Comparison of ENCODE assay signal across 9 mouse cellular contexts in genomic region chr1:180302253-180303120, GRCm38 (mm10). TPM values are rescaled to one million over a fixed set of nuclear protein-coding genes. Genes with fewer than 3 reads are reported as not detected.
DNase-seq lines count a peak whose midpoint lies in the region; ATAC-seq lines count a peak whose summit lies in the region.
"Had no signal": no experiment of that assay in that cellular context is flagged by ENCODE, and none has a peak within 500 bp of the region (broad histone marks: within the 10 kb centered on the region; RNA-seq: fewer than 3 reads in every experiment).

No protein-coding gene starts in this region.

- peaks cover 6% of the 10 kb centered on the region for H3K27me3 ChIP-seq in hindbrain, embryonic 10.5 days (ENCODE audit: insufficient read depth, poor library complexity, severe bottlenecking)
- no peaks in the 10 kb centered on the region for H3K27me3 ChIP-seq in hindbrain, embryonic 11.5 days (ENCODE audit: control insufficient read depth, insufficient read depth, low read length)
- H3K27me3 ChIP-seq in heart, embryonic 12.5 days (replicated peaks) = 0 out of 2 replicates have a peak, but pooled peaks cover 3% of the 10 kb centered on the region
- no peaks in the 10 kb centered on the region for H3K27me3 ChIP-seq in limb, embryonic 10.5 days (ENCODE audit: low read depth, poor library complexity, severe bottlenecking)
- H3K27me3 ChIP-seq in forebrain, embryonic 15.5 days = no peaks in the 10 kb centered on the region

- WGBS in hindbrain, embryonic 10.5 days = 60% methylated on average over 12 of the region's 12 CpGs
- WGBS in hindbrain, embryonic 11.5 days = 56% methylated on average over 12 of the region's 12 CpGs
- 52% methylated on average over 12 of the region's 12 CpGs for WGBS in heart, embryonic 12.5 days
- 73% methylated on average over 12 of the region's 12 CpGs for WGBS in limb, embryonic 10.5 days
- WGBS in forebrain, embryonic 15.5 days = 70% methylated on average over 12 of the region's 12 CpGs

- peaks cover 32% of the 10 kb centered on the region for H3K4me1 ChIP-seq in hindbrain, embryonic 10.5 days (replicated peaks)
- peaks cover 3% of the 10 kb centered on the region; the same call in 1 of the 2 replicates for H3K4me1 ChIP-seq in hindbrain, embryonic 11.5 days (replicated peaks; ENCODE audit: control insufficient read depth, insufficient read depth, low read length)
- H3K4me1 ChIP-seq in heart, embryonic 12.5 days (replicated peaks) = peaks cover 15% of the 10 kb centered on the region
- peaks cover 22% of the 10 kb centered on the region for H3K4me1 ChIP-seq in limb, embryonic 10.5 days
- H3K4me1 ChIP-seq in forebrain, embryonic 15.5 days = no peaks in the 10 kb centered on the region

- H3K4me2 ChIP-seq in hindbrain, embryonic 11.5 days (replicated peaks; ENCODE audit: low read depth, low read length) = no peak overlapping the region
- H3K4me2 ChIP-seq in heart, embryonic 12.5 days = no peak overlapping the region
- no peak overlapping the region for H3K4me2 ChIP-seq in forebrain, embryonic 15.5 days (replicated peaks)

- no peak overlapping the region for H3K9ac ChIP-seq in hindbrain, embryonic 11.5 days (ENCODE audit: low read depth, low read length)
- no peak overlapping the region for H3K9ac ChIP-seq in heart, embryonic 12.5 days
- no peak overlapping the region for H3K9ac ChIP-seq in forebrain, embryonic 15.5 days (replicated peaks)

- DNase-seq in hindbrain, embryonic 10.5 days (ENCODE audit: low spot score) = no peak
- no peak for DNase-seq in hindbrain, embryonic 11.5 days (ENCODE audit: low spot score)
- DNase-seq in limb, embryonic 10.5 days (ENCODE audit: low spot score) = no peak
- no peak for DNase-seq in right cerebral cortex, postnatal 36 days (ENCODE audit: low spot score in 2 of 2)
- DNase-seq in left cerebral cortex, adult 8-10 months (ENCODE audit: low spot score in 2 of 2) = no peak
- DNase-seq: cerebellum, adult 11 months had no signal

- H3K36me3 ChIP-seq in hindbrain, embryonic 10.5 days = no peaks in the 10 kb centered on the region
- no peaks in the 10 kb centered on the region for H3K36me3 ChIP-seq in hindbrain, embryonic 11.5 days (ENCODE audit: control insufficient read depth, insufficient read depth, low read length)
- no peaks in the 10 kb centered on the region for H3K36me3 ChIP-seq in heart, embryonic 12.5 days
- no peaks in the 10 kb centered on the region for H3K36me3 ChIP-seq in limb, embryonic 10.5 days
- H3K36me3 ChIP-seq in forebrain, embryonic 15.5 days = no peaks in the 10 kb centered on the region

- no peak overlapping the region for H3K4me3 ChIP-seq in hindbrain, embryonic 10.5 days
- H3K4me3 ChIP-seq in hindbrain, embryonic 11.5 days (ENCODE audit: low read depth, low read length) = no peak overlapping the region
- H3K4me3 ChIP-seq in heart, embryonic 12.5 days = no peak overlapping the region
- no peak overlapping the region for H3K4me3 ChIP-seq in limb, embryonic 10.5 days
- H3K4me3 ChIP-seq in forebrain, embryonic 15.5 days = no peak overlapping the region

- no peak for ATAC-seq in hindbrain, embryonic 11.5 days (ENCODE audit: low FRiP score)
- no peak for ATAC-seq in heart, embryonic 12.5 days (ENCODE audit: insufficient number of reproducible peaks, low FRiP score)
- peak; percentile 42 for ATAC-seq in megakaryocyte progenitor cell, adult 5-6 weeks (replicated peaks; ENCODE audit: poor library complexity)
- ATAC-seq in forebrain, embryonic 15.5 days (replicated peaks) = no peak

- H3K9me3 ChIP-seq in hindbrain, embryonic 10.5 days = no peaks in the 10 kb centered on the region
- H3K9me3 ChIP-seq in hindbrain, embryonic 11.5 days (ENCODE audit: control insufficient read depth, low read length) = no peaks in the 10 kb centered on the region
- H3K9me3 ChIP-seq in heart, embryonic 12.5 days (replicated peaks) = no peaks in the 10 kb centered on the region
- no peaks in the 10 kb centered on the region for H3K9me3 ChIP-seq in limb, embryonic 10.5 days (replicated peaks)
- H3K9me3 ChIP-seq in forebrain, embryonic 15.5 days = no peaks in the 10 kb centered on the region

- H3K27ac ChIP-seq in hindbrain, embryonic 10.5 days = peak overlapping the region; percentile 64
- no peak overlapping the region for H3K27ac ChIP-seq in hindbrain, embryonic 11.5 days (ENCODE audit: low read depth, low read length)
- H3K27ac ChIP-seq in heart, embryonic 12.5 days (ENCODE audit: poor library complexity, severe bottlenecking) = 0 out of 2 replicates have a peak overlapping the region, but pooled peaks have one; percentile 8
- peak overlapping the region; percentile 42; the same call in 1 of the 2 replicates for H3K27ac ChIP-seq in limb, embryonic 10.5 days
- H3K27ac ChIP-seq in forebrain, embryonic 15.5 days (replicated peaks) = no peak overlapping the region

RNA-seq across cellular contexts. Expression of gene Itpkb, which starts 27.8 kb away (rescaled TPM):
- polyA plus RNA-seq in hindbrain, embryonic 10.5 days (2016; fragmentation: Nextera tagmentation; extraction: Ambion mirVana) = 3.7 and 4.2 TPM in 2 replicates
- polyA plus RNA-seq in hindbrain, embryonic 11.5 days (2014; fragmentation: Nextera tagmentation; extraction: Ambion mirVana) = 2.9 and 4.3 TPM in 2 replicates
- polyA plus RNA-seq in heart, embryonic 12.5 days (2016; fragmentation: Nextera tagmentation; extraction: Ambion mirVana) = 7.2 and 9.1 TPM in 2 replicates
- 6.2 and 10.1 TPM in 2 replicates for polyA plus RNA-seq in limb, embryonic 10.5 days (2016; fragmentation: Nextera tagmentation; extraction: Ambion mirVana)
- 10.8 and 12.3 TPM in 2 replicates for total RNA-seq in megakaryocyte progenitor cell, adult 5-6 weeks (2015)
- 9.6 and 11.7 TPM in 2 replicates for total RNA-seq in megakaryocyte progenitor cell, adult 5-6 weeks (2017)
- polyA plus RNA-seq in forebrain, embryonic 15.5 days (2015; fragmentation: Nextera tagmentation; extraction: Ambion mirVana) = 2.3 and 2.4 TPM in 2 replicates
- 10 to 100 TPM; 19.7 to 26.2 (median 21.4) TPM for total RNA-seq in left cerebral cortex, adult 8-10 months (2022)

RNA-seq across cellular contexts. Expression of gene Psen2, which starts 39.2 kb away (rescaled TPM):
- 6.8 and 8.3 TPM in 2 replicates for polyA plus RNA-seq in hindbrain, embryonic 10.5 days (2016; fragmentation: Nextera tagmentation; extraction: Ambion mirVana)
- 4.4 and 6.9 TPM in 2 replicates for polyA plus RNA-seq in hindbrain, embryonic 11.5 days (2014; fragmentation: Nextera tagmentation; extraction: Ambion mirVana)
- 13.8 and 15.1 TPM in 2 replicates for polyA plus RNA-seq in heart, embryonic 12.5 days (2016; fragmentation: Nextera tagmentation; extraction: Ambion mirVana)
- 6.7 and 7.1 TPM in 2 replicates for polyA plus RNA-seq in limb, embryonic 10.5 days (2016; fragmentation: Nextera tagmentation; extraction: Ambion mirVana)
- total RNA-seq in megakaryocyte progenitor cell, adult 5-6 weeks (2015) = 18.9 and 19.5 TPM in 2 replicates
- total RNA-seq in megakaryocyte progenitor cell, adult 5-6 weeks (2017) = 24.9 and 27.2 TPM in 2 replicates
- polyA plus RNA-seq in forebrain, embryonic 15.5 days (2015; fragmentation: Nextera tagmentation; extraction: Ambion mirVana) = 9.9 and 13.8 TPM in 2 replicates
- 10 to 100 TPM; 19.5 to 21.7 (median 20.9) TPM for total RNA-seq in left cerebral cortex, adult 8-10 months (2022)

Comparison
In these comparisons a context has a peak if more than half of its experiments do, and no peak if none do; other contexts are left out.
1. H3K27ac ChIP-seq: peak in hindbrain, embryonic 10.5 days (single experiment), heart, embryonic 12.5 days (single experiment) and limb, embryonic 10.5 days (single experiment); none in hindbrain, embryonic 11.5 days (single experiment) and forebrain, embryonic 15.5 days (single experiment).